Mouse (Mus musculus): Measurements from ENCODE around the gene Rgmb.
A peak's percentile ranks its signal among the peaks of the same experiment; 100 is the strongest.

Gene Rgmb

GRCm38 (mm10) chr17:15830766-15831644, at the start of gene Rgmb:
Rgmb (minus strand) TSS chr17:15831039.
- Histone ChIP-seq H3K36me3 (ENCODE audit: control insufficient read depth, insufficient read depth, low read length, poor library complexity, severe bottlenecking) (no peaks in the 10 kb centered on the region), H3K27me3 (ENCODE audit: control insufficient read depth, insufficient read depth, low read length, poor library complexity, severe bottlenecking) (no peaks in the 10 kb centered on the region)
- DNase-seq (ENCODE audit: low read depth, low spot score) = peak; percentile 18

GRCm38 (mm10) chr17:15874765-15875164, 43.9 kb upstream of the Rgmb start:
- no peaks in the 10 kb centered on the region for H3K27me3 ChIP-seq (ENCODE audit: control insufficient read depth, insufficient read depth, low read length, poor library complexity, severe bottlenecking)
- H3K36me3 ChIP-seq (ENCODE audit: control insufficient read depth, insufficient read depth, low read length, poor library complexity, severe bottlenecking) = no peaks in the 10 kb centered on the region
- DNase-seq (ENCODE audit: low read depth, low spot score) = no peak

- Histone ChIP-seq H3K27me3 (ENCODE audit: control insufficient read depth, insufficient read depth, low read length, poor library complexity, severe bottlenecking) (no peaks in the 10 kb centered on the region), H3K36me3 (ENCODE audit: control insufficient read depth, insufficient read depth, low read length, poor library complexity, severe bottlenecking) (no peaks in the 10 kb centered on the region)
- DNase-seq (ENCODE audit: low read depth, low spot score) = no peak
Measured at GRCm38 (mm10) chr17:15872093-15872492, 41.3 kb upstream of the Rgmb start.

- H3K27me3 ChIP-seq (ENCODE audit: control insufficient read depth, insufficient read depth, low read length, poor library complexity, severe bottlenecking) = no peaks in the 10 kb centered on the region
- no peak for DNase-seq (ENCODE audit: low read depth, low spot score)
- H3K36me3 ChIP-seq (ENCODE audit: control insufficient read depth, insufficient read depth, low read length, poor library complexity, severe bottlenecking) = no peaks in the 10 kb centered on the region
Measured at GRCm38 (mm10) chr17:15865249-15865648, 34.4 kb upstream of the Rgmb start.

GRCm38 (mm10) chr17:15862355-15862754, 31.5 kb upstream of the Rgmb start:
- H3K36me3 ChIP-seq (ENCODE audit: control insufficient read depth, insufficient read depth, low read length, poor library complexity, severe bottlenecking) = no peaks in the 10 kb centered on the region
- DNase-seq (ENCODE audit: low read depth, low spot score) = no peak
- no peaks in the 10 kb centered on the region for H3K27me3 ChIP-seq (ENCODE audit: control insufficient read depth, insufficient read depth, low read length, poor library complexity, severe bottlenecking)

GRCm38 (mm10) chr17:15853121-15853520, 22.3 kb upstream of the Rgmb start:
- Histone ChIP-seq H3K36me3 (ENCODE audit: control insufficient read depth, insufficient read depth, low read length, poor library complexity, severe bottlenecking) (no peaks in the 10 kb centered on the region), H3K27me3 (ENCODE audit: control insufficient read depth, insufficient read depth, low read length, poor library complexity, severe bottlenecking) (no peaks in the 10 kb centered on the region)
- DNase-seq (ENCODE audit: low read depth, low spot score) = no peak

- no peaks in the 10 kb centered on the region for H3K36me3 ChIP-seq (ENCODE audit: control insufficient read depth, insufficient read depth, low read length, poor library complexity, severe bottlenecking)
- H3K27me3 ChIP-seq (ENCODE audit: control insufficient read depth, insufficient read depth, low read length, poor library complexity, severe bottlenecking) = no peaks in the 10 kb centered on the region
- no peak for DNase-seq (ENCODE audit: low read depth, low spot score)
Measured at GRCm38 (mm10) chr17:15850544-15850943, 19.7 kb upstream of the Rgmb start.

GRCm38 (mm10) chr17:15841425-15841824, 10.6 kb upstream of the Rgmb start:
- no peak for DNase-seq (ENCODE audit: low read depth, low spot score)
- Histone ChIP-seq H3K27me3 (ENCODE audit: control insufficient read depth, insufficient read depth, low read length, poor library complexity, severe bottlenecking) (no peaks in the 10 kb centered on the region), H3K36me3 (ENCODE audit: control insufficient read depth, insufficient read depth, low read length, poor library complexity, severe bottlenecking) (no peaks in the 10 kb centered on the region)

- no peak for DNase-seq (ENCODE audit: low read depth, low spot score)
- H3K27me3 ChIP-seq (ENCODE audit: control insufficient read depth, insufficient read depth, low read length, poor library complexity, severe bottlenecking) = no peaks in the 10 kb centered on the region
- H3K36me3 ChIP-seq (ENCODE audit: control insufficient read depth, insufficient read depth, low read length, poor library complexity, severe bottlenecking) = no peaks in the 10 kb centered on the region
Measured at GRCm38 (mm10) chr17:15832398-15832797, 1.6 kb upstream of the Rgmb start.

GRCm38 (mm10) chr17:15831810-15832209, 971 bp upstream of the Rgmb start:
- Histone ChIP-seq H3K36me3 (ENCODE audit: control insufficient read depth, insufficient read depth, low read length, poor library complexity, severe bottlenecking) (no peaks in the 10 kb centered on the region), H3K27me3 (ENCODE audit: control insufficient read depth, insufficient read depth, low read length, poor library complexity, severe bottlenecking) (no peaks in the 10 kb centered on the region)
- DNase-seq (ENCODE audit: low read depth, low spot score) = peak; percentile 70

GRCm38 (mm10) chr17:15830171-15830765, 571 bp downstream of the Rgmb start:
- DNase-seq (ENCODE audit: low read depth, low spot score) = no peak
- Histone ChIP-seq H3K36me3 (ENCODE audit: control insufficient read depth, insufficient read depth, low read length, poor library complexity, severe bottlenecking) (no peaks in the 10 kb centered on the region), H3K27me3 (ENCODE audit: control insufficient read depth, insufficient read depth, low read length, poor library complexity, severe bottlenecking) (no peaks in the 10 kb centered on the region)

GRCm38 (mm10) chr17:15829198-15830170, 1.4 kb downstream of the Rgmb start:
- no peaks in the 10 kb centered on the region for H3K27me3 ChIP-seq (ENCODE audit: control insufficient read depth, insufficient read depth, low read length, poor library complexity, severe bottlenecking)
- DNase-seq (ENCODE audit: low read depth, low spot score) = no peak
- no peaks in the 10 kb centered on the region for H3K36me3 ChIP-seq (ENCODE audit: control insufficient read depth, insufficient read depth, low read length, poor library complexity, severe bottlenecking)

- H3K36me3 ChIP-seq (ENCODE audit: control insufficient read depth, insufficient read depth, low read length, poor library complexity, severe bottlenecking) = no peaks in the 10 kb centered on the region
- peak; percentile 16 for DNase-seq (ENCODE audit: low read depth, low spot score)
- H3K27me3 ChIP-seq (ENCODE audit: control insufficient read depth, insufficient read depth, low read length, poor library complexity, severe bottlenecking) = 0 out of 2 replicates have a peak, but pooled peaks cover 1% of the 10 kb centered on the region
Measured at GRCm38 (mm10) chr17:15828131-15828917, 2.5 kb downstream of the Rgmb start.

GRCm38 (mm10) chr17:15826928-15827327, 3.9 kb downstream of the Rgmb start:
- no peak for DNase-seq (ENCODE audit: low read depth, low spot score)
- Histone ChIP-seq H3K27me3 (ENCODE audit: control insufficient read depth, insufficient read depth, low read length, poor library complexity, severe bottlenecking) (0 out of 2 replicates have a peak, but pooled peaks cover 1% of the 10 kb centered on the region), H3K36me3 (ENCODE audit: control insufficient read depth, insufficient read depth, low read length, poor library complexity, severe bottlenecking) (no peaks in the 10 kb centered on the region)

All from splenic B cell, adult 2 months (primary cell).